In genomic region chr5:21038100-21038499, GRCm38 (mm10) we compare ENCODE assay signal across 28 mouse cellular contexts. TPM values are rescaled to one million over a fixed set of nuclear protein-coding genes. Genes with fewer than 3 reads are reported as not detected.
A peak's percentile ranks its signal among the peaks of the same experiment; 100 is the strongest.
DNase-seq lines count a peak whose midpoint lies in the region; ATAC-seq lines count a peak whose summit lies in the region.
"Had no signal": no experiment of that assay in that cellular context is flagged by ENCODE, and none has a peak within 500 bp of the region (broad histone marks: within the 10 kb centered on the region; RNA-seq: fewer than 3 reads in every experiment).

No protein-coding gene starts in this region.

- peaks cover 44% of the 10 kb centered on the region for H3K36me3 ChIP-seq in megakaryocyte, embryonic 14.5 days (replicated peaks; ENCODE audit: low read length)
- no peaks in the 10 kb centered on the region for H3K36me3 ChIP-seq in embryonic facial prominence, embryonic 10.5 days (replicated peaks)
- H3K36me3 ChIP-seq: intestine, embryonic 15.5 days had no signal

- no peak overlapping the region for H3K27ac ChIP-seq in embryonic facial prominence, embryonic 10.5 days (replicated peaks)
- H3K27ac ChIP-seq: forebrain, embryonic 10.5 days; forebrain, embryonic 13.5 days; hindbrain, embryonic 14.5 days; hindbrain, postnatal 0 days; intestine, embryonic 15.5 days had no signal

- intact Hi-C loops in heart, postnatal 25 days (cut with DNase I), result no loop called here

- ATAC-seq in megakaryocyte, adult 5-6 weeks (ENCODE audit: poor library complexity, severe bottlenecking), result no peak
- ATAC-seq in activated CD4-positive, CD25-positive, alpha-beta regulatory T cell, adult 4 months, result peak; percentile 61
- ATAC-seq: forebrain, embryonic 13.5 days; forebrain, embryonic 16.5 days; hindbrain, postnatal 0 days; intestine, embryonic 15.5 days; Patski had no signal

- H3K4me3 ChIP-seq in megakaryocyte, embryonic 14.5 days (replicated peaks), result peak overlapping the region; percentile 16
- no peak overlapping the region for H3K4me3 ChIP-seq in embryonic facial prominence, embryonic 10.5 days
- H3K4me3 ChIP-seq: forebrain, embryonic 10.5 days; forebrain, embryonic 13.5 days; gastrocnemius, adult 2 months; intestine, embryonic 15.5 days had no signal

- H3K27me3 ChIP-seq in megakaryocyte, embryonic 14.5 days (replicated peaks), result no peaks in the 10 kb centered on the region
- H3K27me3 ChIP-seq in embryonic facial prominence, embryonic 10.5 days (replicated peaks; ENCODE audit: low read depth, poor library complexity, severe bottlenecking), result no peaks in the 10 kb centered on the region
- H3K27me3 ChIP-seq: forebrain, embryonic 13.5 days; intestine, embryonic 15.5 days; Patski had no signal

- DNase-seq in induced T-regulatory cell, adult 2 months (ENCODE audit: low read depth), result peak; percentile 35
- DNase-seq in heart, postnatal 25 days (ENCODE audit: low spot score), result no peak
- no peak for DNase-seq in embryonic facial prominence, embryonic 10.5 days (ENCODE audit: low spot score)
- no peak for DNase-seq in spleen, postnatal 10 days (ENCODE audit: low spot score in 2 of 2)
- DNase-seq: adrenal gland, adult 8-10 months; adrenal gland, postnatal 36 days; B cell, adult 2 months; cerebellum, adult 11 months; cerebellum, adult 2 months; cerebellum, adult 9-11 months; cerebellum, postnatal 25 days; embryo, embryonic 11 days; gastrocnemius, adult 2 months; gastrocnemius, postnatal 14 days; heart, adult 11 months; heart, postnatal 36 days; kidney, adult 11 months had no signal

- H3K4me1 ChIP-seq in megakaryocyte, embryonic 14.5 days, result peaks cover 91% of the 10 kb centered on the region
- peaks cover 14% of the 10 kb centered on the region for H3K4me1 ChIP-seq in embryonic facial prominence, embryonic 10.5 days

- H3K9me3 ChIP-seq in megakaryocyte, embryonic 14.5 days, result no peaks in the 10 kb centered on the region
- H3K9me3 ChIP-seq in embryonic facial prominence, embryonic 10.5 days, result no peaks in the 10 kb centered on the region
- H3K9me3 ChIP-seq: forebrain, embryonic 10.5 days; forebrain, embryonic 13.5 days; G1E; intestine, embryonic 15.5 days had no signal

- WGBS in embryonic facial prominence, embryonic 10.5 days, result 95% methylated on average over 5 of the region's 5 CpGs

RNA-seq across cellular contexts. Expression of gene Ptpn12, which starts 17.6 kb away (rescaled TPM):
- polyA plus RNA-seq in megakaryocyte, embryonic 14.5 days (2012; ENCODE audit: insufficient read depth, low replicate concordance), result 20.9 and 34.8 TPM in 2 replicates
- total RNA-seq in megakaryocyte, adult 5-6 weeks (2015), result 86.4 and 89.9 TPM in 2 replicates
- total RNA-seq in megakaryocyte, adult 5-6 weeks (2017), result 35.2 and 48.5 TPM in 2 replicates
- polyA plus RNA-seq in activated CD4-positive, CD25-positive, alpha-beta regulatory T cell, adult 4 months (2017; shearing (Covaris generic)), result 10 to 100 TPM; 10.7 to 11.1 TPM
- 10 to 100 TPM; 29.9 to 34.8 TPM for total RNA-seq in heart, postnatal 25 days (2021)
- 22.6 and 25.6 TPM in 2 replicates for polyA plus RNA-seq in embryonic facial prominence, embryonic 10.5 days (2016; fragmentation: Nextera tagmentation; extraction: Ambion mirVana)
